Mouse (Mus musculus) stomach, postnatal 0 days (tissue): ENCODE results near the gene Bcor. TPM values are rescaled to one million over a fixed set of nuclear protein-coding genes. Genes with fewer than 3 reads are reported as not detected.

Experiments used
- ATAC-seq: fragments of 200-750 bp; cut with Nextera tagmentation; 2 replicates; pipeline ENCODE4 v1.8.0; 2017; ENCODE audit not compliant: low FRiP score, low TSS enrichment
- DNase-seq: peaks from one replicate; pipeline ENCODE4 v3.0.0-alpha.2; 2016; ENCODE audit warnings: low spot score
- H3K27ac ChIP-seq: fragments of 300-500 bp; sonication (generic); replicated peaks from 2 replicates; pipeline ENCODE4 v1.5.1; 2014; ENCODE audit warnings: mild to moderate bottlenecking, control low read depth
- H3K27me3 ChIP-seq: fragments of 300-500 bp; sonication (generic); 2 replicates; pipeline ENCODE4 v1.6.1; 2014; ENCODE audit warnings: low read length; ENCODE audit not compliant: control insufficient read depth, insufficient read depth
- H3K36me3 ChIP-seq: fragments of 300-500 bp; sonication (generic); 2 replicates; pipeline ENCODE4 v1.6.1; 2014; ENCODE audit warnings: low read length, mixed read lengths; ENCODE audit not compliant: control insufficient read depth, insufficient read depth
- H3K4me1 ChIP-seq: fragments of 300-500 bp; sonication (generic); replicated peaks from 2 replicates; pipeline ENCODE4 v1.6.1; 2014; ENCODE audit warnings: antibody characterized with exemption; ENCODE audit not compliant: control insufficient read depth, insufficient read depth
- H3K4me2 ChIP-seq: fragments of 300-500 bp; sonication (generic); replicated peaks from 2 replicates; pipeline ENCODE4 v1.6.1; 2014; ENCODE audit warnings: low read depth, mild to moderate bottlenecking, control low read depth, moderate library complexity
- H3K4me3 ChIP-seq: fragments of 300-500 bp; sonication (generic); 2 replicates; pipeline ENCODE4 v1.5.1; 2014; ENCODE audit warnings: low read depth, low read length, control low read depth
- H3K9ac ChIP-seq: fragments of 300-500 bp; sonication (generic); 2 replicates; pipeline ENCODE4 v1.6.1; 2014; ENCODE audit warnings: mild to moderate bottlenecking, low read length, control low read depth, mixed read lengths
- H3K9me3 ChIP-seq: fragments of 300-500 bp; sonication (generic); 2 replicates; pipeline ENCODE4 v1.6.1; 2016; ENCODE audit warnings: low read length; ENCODE audit not compliant: control insufficient read depth
- CTCF ChIP-seq: IDR thresholded peaks from 2 replicates; pipeline ENCODE4 v1.5.1; 2016; ENCODE audit warnings: antibody characterized with exemption, low read depth, mild to moderate bottlenecking, moderate library complexity
- EP300 ChIP-seq: optimal IDR thresholded peaks from 2 replicates; pipeline ENCODE3; 2016; ENCODE audit warnings: antibody characterized with exemption
- WGBS: fragments of 180-500 bp; shearing (Covaris S2); extraction: QIAGEN DNeasy Blood & Tissue Kit; methylation state at CpG from one replicate; pipeline ENCODE4 v1.1.7; 2014; 5-methylcytosine and 5-hydroxymethylcytosine counted together
- polyA plus RNA-seq: library from polyadenylated mRNA; unstranded; fragments of >200 nt; fragmentation: Nextera tagmentation; extraction: Ambion mirVana; gene quantifications from 2 replicates; pipeline ENCODE4 v1.2.1, GENCODE M21; 2015

The Bcor gene
- polyA plus RNA-seq, 1 experiment from 2014 or later: 5.5 TPM

DNA sequence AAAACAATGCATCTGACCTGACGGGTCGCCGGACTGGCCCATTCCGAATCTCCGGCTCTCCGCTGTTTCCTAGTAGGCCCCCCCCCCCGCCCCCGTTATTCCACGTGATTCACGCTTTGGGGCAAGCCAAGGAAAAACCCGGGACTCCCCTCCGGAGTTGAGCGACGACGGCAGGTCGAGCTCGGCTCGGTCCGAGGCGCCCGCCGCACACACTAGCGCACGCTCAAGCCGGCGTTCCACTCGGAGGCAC, 81.2 kb downstream of the Bcor start:
- peak overlapping the region; percentile 78 for H3K9ac ChIP-seq
- peak overlapping the region; percentile 53 for H3K4me3 ChIP-seq
- peak overlapping the region; percentile 74 for H3K4me2 ChIP-seq
- H3K27ac ChIP-seq: peak overlapping the region; percentile 91
- no peak for TF ChIP-seq EP300
- no peak for TF ChIP-seq CTCF
- ATAC-seq (no peak; the same call in 1 of the 2 replicates), DNase-seq (no peak)
- no peaks in the 10 kb centered on the region for H3K36me3 ChIP-seq
- no peaks in the 10 kb centered on the region for H3K9me3 ChIP-seq
- 4% methylated on average over 23 of the region's 27 CpGs for WGBS
- H3K4me1 ChIP-seq: no peaks in the 10 kb centered on the region
- no peaks in the 10 kb centered on the region for H3K27me3 ChIP-seq

DNA sequence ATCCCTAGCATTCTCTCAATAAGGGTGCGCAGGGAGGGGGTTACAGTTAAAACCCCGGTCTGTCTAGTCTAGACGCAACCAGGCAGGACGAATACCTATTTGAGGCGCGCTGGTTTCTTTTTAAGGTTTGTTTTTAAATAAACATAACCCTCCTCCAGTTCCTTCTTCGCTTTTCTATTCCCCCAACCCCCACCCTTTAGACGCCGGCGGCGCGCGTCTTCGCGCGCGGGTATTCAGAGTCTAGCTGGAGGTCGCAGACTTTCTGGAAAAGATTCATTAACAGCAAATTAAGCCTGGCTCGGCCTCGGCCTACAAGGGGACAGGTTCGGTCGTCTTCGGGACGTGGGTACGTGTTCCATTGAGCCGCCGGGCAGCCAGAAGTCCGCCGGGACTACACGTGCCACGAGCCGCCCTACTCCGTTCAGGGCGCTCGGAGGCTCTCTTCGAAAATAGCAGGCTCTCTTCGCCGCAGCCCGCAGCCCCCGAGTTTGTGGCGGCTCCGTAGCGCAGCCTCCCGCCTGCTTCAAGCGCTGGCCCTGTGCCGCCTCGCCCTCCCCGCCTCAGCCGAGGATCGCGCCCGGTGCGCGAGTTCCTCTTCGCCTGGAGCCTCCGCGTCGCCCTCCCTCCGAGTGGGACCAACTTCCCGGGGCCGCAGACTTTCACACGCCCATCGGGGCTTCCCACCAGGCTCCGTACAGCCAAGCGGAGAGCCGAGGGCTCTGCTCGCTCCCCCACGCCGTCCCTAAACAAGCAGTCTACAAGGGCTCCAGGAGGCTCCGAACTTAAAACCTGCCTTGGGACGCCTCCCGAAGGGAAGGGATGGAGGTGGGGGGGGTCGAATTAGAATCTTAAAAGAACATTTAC, 81.7 kb downstream of the Bcor start:
- Histone ChIP-seq H3K9ac (peak overlapping the region; percentile 78), H3K4me3 (peak overlapping the region; percentile 53), H3K27me3 (no peaks in the 10 kb centered on the region), H3K36me3 (no peaks in the 10 kb centered on the region), H3K9me3 (no peaks in the 10 kb centered on the region), H3K4me2 (peak overlapping the region; percentile 74), H3K4me1 (no peaks in the 10 kb centered on the region), H3K27ac (peak overlapping the region; percentile 91; the same call in 1 of the 2 replicates)
- WGBS: 3% methylated on average over 65 of the region's 73 CpGs
- TF ChIP-seq EP300 (no peak), CTCF (no peak)
- peak; percentile 51 for DNase-seq
- ATAC-seq: peak; percentile 7; the same call in 1 of the 2 replicates

DNA sequence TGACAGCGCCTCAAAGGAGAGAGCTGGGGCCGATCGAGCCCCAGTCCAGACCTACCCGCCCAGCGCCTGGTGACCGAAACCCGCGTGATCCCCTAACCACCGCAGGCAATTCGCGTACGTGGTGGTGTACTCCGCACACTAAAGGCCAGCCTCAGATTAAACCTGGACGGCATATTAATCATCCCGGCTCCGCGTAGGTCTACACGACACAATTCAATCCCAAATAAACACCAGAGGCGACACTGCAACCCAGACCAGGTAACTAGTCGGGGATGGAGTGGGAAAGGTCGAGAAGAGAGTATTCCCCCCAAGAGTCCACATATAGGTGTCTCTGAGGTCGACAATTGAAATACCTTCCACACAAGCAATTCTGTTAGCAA, 82.6 kb downstream of the Bcor start:
- Histone ChIP-seq H3K36me3 (no peaks in the 10 kb centered on the region), H3K27ac (peak overlapping the region; percentile 71; the same call in 1 of the 2 replicates), H3K9ac (peak overlapping the region; percentile 78), H3K4me2 (peak overlapping the region; percentile 74), H3K9me3 (no peaks in the 10 kb centered on the region), H3K4me1 (no peaks in the 10 kb centered on the region), H3K4me3 (peak overlapping the region; percentile 53), H3K27me3 (no peaks in the 10 kb centered on the region)
- no peak for TF ChIP-seq CTCF
- TF ChIP-seq EP300: no peak
- 6% methylated on average over 22 of the region's 22 CpGs for WGBS
- ATAC-seq (no peak), DNase-seq (no peak)

DNA sequence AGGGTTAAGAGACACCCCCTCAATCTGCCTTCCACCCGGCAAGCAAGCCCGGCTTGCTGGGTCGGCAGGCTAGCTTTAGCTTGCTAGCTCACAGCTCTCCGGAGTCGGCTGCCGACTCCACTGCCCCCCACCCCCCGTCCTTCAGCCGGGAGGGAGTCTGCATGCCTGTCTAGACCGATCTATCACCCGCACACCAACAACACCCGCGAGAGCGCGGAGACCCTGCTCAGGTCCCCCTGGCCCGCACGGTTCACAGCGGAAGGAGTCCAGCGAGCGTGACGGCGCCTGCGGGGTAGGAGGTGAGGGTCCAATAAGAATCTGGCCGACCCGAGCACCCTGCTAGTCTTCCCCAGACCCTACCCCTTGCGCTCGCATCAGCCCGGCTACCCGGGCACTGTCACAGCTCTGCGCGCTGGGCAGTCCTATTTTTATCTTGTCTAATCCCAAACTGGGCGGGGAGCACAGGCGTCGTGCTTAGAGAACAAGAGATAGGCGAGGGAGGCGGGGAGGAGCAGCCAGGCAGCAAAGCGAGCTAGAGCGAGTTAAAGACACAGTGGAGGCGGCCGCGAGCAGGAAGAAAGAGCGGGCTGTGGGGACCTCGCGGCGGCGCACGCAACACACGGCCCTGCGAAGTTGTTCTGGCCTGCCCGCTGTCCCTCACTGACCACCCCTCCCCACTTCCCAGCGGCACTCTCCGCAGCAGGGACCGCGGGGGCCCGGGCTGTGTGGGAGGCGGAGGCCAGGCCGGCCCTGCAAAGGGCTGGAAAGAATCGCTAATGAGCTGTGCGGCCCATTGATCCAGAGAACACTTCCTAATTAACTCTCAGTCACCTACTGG, 83.2 kb downstream of the Bcor start:
- H3K4me2 ChIP-seq: peak overlapping the region; percentile 74
- H3K9ac ChIP-seq: peak overlapping the region; percentile 78
- no peaks in the 10 kb centered on the region for H3K4me1 ChIP-seq
- TF ChIP-seq EP300 (no peak), CTCF (peak; percentile 1; the same call in 1 of the 2 replicates)
- peak overlapping the region; percentile 53 for H3K4me3 ChIP-seq
- 3% methylated on average over 49 of the region's 58 CpGs for WGBS
- no peaks in the 10 kb centered on the region for H3K36me3 ChIP-seq
- peak; percentile 39 for ATAC-seq
- H3K9me3 ChIP-seq: no peaks in the 10 kb centered on the region
- no peaks in the 10 kb centered on the region for H3K27me3 ChIP-seq
- peak; percentile 65 for DNase-seq
- peak overlapping the region; percentile 71; the same call in 1 of the 2 replicates for H3K27ac ChIP-seq

DNA sequence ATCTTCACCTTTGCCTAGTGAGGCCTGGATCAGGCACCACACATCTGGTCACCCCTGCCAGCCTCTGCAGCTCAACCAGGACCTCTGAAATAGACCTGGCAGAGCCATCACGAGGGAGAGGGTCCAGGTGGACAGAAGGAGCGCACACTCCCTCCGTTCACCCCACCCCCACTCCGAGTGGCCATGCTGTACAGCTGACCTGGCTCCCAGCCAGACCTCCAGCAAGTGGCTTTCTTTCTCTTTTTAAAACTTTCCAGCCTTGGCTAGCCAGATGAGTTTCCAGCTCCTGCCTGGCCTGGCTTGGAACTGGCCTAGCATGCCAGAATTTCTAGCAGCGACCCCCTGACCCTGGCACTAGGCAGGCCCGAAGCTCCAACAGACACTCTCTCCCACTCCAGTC, 87.4 kb downstream of the Bcor start:
- Histone ChIP-seq H3K4me1 (no peaks in the 10 kb centered on the region; the same call in 1 of the 2 replicates), H3K4me2 (no peak overlapping the region), H3K36me3 (no peaks in the 10 kb centered on the region), H3K4me3 (no peak overlapping the region), H3K27me3 (no peaks in the 10 kb centered on the region), H3K9me3 (no peaks in the 10 kb centered on the region), H3K9ac (no peak overlapping the region), H3K27ac (no peak overlapping the region)
- TF ChIP-seq CTCF (no peak), EP300 (no peak)
- DNase-seq: no peak
- WGBS: 19% methylated on average over 6 of the region's 6 CpGs
- no peak for ATAC-seq
